Mouse (Mus musculus) lung, adult 2 months (tissue): ENCODE data around the gene Arl3. TPM values are rescaled to one million over a fixed set of nuclear protein-coding genes. Genes with fewer than 3 reads are reported as not detected.

ENCODE experiments used
- DNase-seq: peaks from one replicate; pipeline ENCODE4 v3.0.0; 2022
- H3K4me1 ChIP-seq: fragments of 200-500 bp; 2 replicates; pipeline ENCODE4 v1.6.1; 2011; ENCODE audit warnings: low read length; ENCODE audit not compliant: control insufficient read depth, insufficient read depth
- H3K4me3 ChIP-seq: fragments of 200-500 bp; replicated peaks from 2 replicates; pipeline ENCODE3; 2011; ENCODE audit warnings: low read depth, mild to moderate bottlenecking, control low read depth, low read length; ENCODE audit errors: extremely low read depth
- CTCF ChIP-seq: fragments of 200-500 bp; IDR thresholded peaks from 2 replicates; pipeline ENCODE4 v1.5.1; 2011; ENCODE audit warnings: mild to moderate bottlenecking, low read length, control low read depth; ENCODE audit not compliant: insufficient read depth
- POLR2A ChIP-seq: fragments of 200-500 bp; IDR thresholded peaks from 2 replicates; pipeline ENCODE4 v1.6.1; 2011; ENCODE audit warnings: low read depth, mild to moderate bottlenecking, control low read depth, low read length, borderline replicate concordance; ENCODE audit errors: extremely low read depth
- WGBS: fragments of 180-500 bp; shearing (Covaris S2); methylation state at CpG from one replicate; pipeline ENCODE4 v1.1.7; 2018; 5-methylcytosine and 5-hydroxymethylcytosine counted together
- polyA plus RNA-seq: library from polyadenylated mRNA; depleted of rRNA; stranded (reverse); fragments of >200 nt; gene quantifications from 2 replicates; pipeline ENCODE4 v1.2.3, GENCODE M21; 2012

Gene Arl3
- polyA plus RNA-seq, 1 experiment: 27.1 TPM

DNA sequence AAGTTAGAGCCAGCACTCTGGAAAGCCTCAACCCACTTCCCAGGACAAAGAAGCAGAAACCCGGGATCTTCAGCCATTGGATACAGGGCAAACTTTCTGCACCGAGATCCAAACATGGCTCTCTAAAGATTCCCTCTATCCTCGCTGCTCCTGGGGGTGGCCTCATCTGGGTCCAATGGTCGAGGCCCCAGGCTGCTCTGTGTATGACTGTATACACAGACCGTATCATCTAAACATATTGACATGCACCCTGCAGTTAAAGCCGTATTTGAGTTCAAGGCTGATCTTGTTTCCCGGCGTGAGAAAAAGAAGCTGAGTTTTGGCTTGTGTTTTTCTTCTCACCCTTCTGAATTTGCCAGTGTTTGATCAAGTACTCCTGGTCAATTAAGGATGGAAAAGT is 30.2 kb downstream of the Arl3 start:
- TF ChIP-seq POLR2A (no peak), CTCF (no peak)
- WGBS: 78% methylated on average over 8 of the region's 8 CpGs
- Histone ChIP-seq H3K4me3 (no peak overlapping the region), H3K4me1 (peaks cover 3% of the 10 kb centered on the region; the same call in 1 of the 2 replicates)
- DNase-seq: no peak

DNA sequence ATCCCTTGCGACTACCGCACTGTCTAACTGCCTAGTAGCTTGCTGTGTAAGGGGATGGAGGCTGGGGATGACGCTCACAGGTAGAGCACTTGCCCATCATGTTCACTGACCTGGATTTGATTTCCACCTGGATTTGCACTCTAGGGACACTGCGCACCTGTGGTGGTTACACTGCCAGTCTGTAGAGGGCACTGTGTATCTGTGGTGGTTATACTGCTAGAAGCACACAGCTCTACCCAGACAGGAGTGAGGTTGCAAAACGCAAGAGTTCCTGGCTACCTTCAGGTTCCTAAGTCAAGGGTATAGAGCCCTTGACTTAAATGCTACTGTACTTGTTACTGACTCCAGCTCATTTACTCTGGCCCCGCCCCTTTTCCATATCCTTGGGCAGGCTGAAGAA is 34.8 kb downstream of the Arl3 start:
- Histone ChIP-seq H3K4me1 (no peaks in the 10 kb centered on the region), H3K4me3 (no peak overlapping the region)
- DNase-seq: no peak
- 86% methylated on average over 6 of the region's 6 CpGs for WGBS
- TF ChIP-seq POLR2A: no peak
- peak; percentile 60 for TF ChIP-seq CTCF

DNA sequence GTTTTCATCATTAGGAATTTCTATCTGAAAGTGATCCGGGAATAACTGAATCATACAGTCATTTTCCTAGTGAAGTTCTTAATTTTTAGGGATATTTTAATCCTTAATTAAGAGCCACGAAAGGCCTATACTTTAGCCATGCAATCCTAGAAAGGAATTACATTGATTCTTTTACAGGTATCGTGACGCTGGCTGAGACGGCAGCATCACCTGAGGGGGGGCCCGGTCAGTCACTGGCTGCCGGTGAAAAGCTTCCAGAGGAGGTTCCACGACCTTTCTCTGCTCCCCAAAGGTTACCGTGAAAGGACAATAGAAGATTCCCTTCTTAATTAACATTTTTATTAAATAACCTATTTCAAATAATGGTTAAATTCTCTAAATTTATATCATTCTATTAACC is 35.6 kb downstream of the Arl3 start:
- TF ChIP-seq POLR2A: no peak
- TF ChIP-seq CTCF: no peak
- WGBS: 93% methylated on average over 9 of the region's 9 CpGs
- no peak for DNase-seq
- Histone ChIP-seq H3K4me1 (no peaks in the 10 kb centered on the region), H3K4me3 (no peak overlapping the region)

DNA sequence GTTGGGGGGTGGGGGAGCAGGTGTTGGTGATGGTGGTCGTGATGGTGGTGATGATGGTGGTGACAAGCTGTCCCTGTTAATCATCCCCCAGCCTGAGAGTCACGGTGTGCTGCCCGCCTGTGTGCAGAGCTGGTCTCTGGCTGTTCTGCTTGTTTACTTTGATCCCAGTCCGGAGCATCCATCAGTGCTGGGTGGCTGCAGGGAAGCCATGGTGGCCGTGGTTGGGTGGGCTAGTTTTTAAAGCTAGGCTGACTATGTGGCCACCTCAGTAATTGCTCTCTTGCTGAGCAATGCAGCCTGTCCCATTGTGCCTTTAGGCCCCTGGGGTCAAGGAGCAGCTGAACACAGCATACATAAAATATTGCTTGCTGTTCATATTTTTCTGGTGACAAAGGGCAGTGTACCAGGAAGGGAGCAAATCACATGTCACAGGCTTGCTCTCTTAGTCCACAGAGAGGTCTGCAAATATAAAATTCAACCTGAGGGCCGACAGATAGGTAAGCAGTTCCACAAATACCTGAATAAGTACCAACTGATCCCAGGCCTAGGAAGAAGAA is 38.4 kb downstream of the Arl3 start:
- WGBS: 75% methylated on average over 6 of the region's 6 CpGs
- DNase-seq: no peak
- Histone ChIP-seq H3K4me3 (no peak overlapping the region), H3K4me1 (peaks cover 14% of the 10 kb centered on the region)
- TF ChIP-seq POLR2A (no peak), CTCF (no peak)

DNA sequence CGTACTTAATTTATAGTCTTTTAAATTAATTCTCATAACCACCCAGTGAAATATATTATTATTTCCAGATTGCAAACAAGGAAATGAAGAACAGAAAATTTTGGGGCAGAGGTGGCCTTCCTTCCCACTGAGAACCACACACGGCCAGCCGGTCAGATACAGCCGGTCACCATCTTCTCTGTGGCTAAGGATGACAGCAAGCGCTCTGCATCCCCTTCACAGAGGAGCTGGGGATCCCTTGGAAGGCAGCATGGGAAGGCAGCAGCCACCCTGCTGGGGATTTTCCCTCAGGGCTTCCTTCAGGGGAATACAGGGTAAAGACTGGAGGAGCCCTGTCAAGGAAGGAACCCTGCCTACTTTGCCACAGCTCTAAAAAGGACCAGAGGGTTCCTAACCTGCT is 39.5 kb downstream of the Arl3 start:
- TF ChIP-seq CTCF: no peak
- no peak for TF ChIP-seq POLR2A
- whole genome bisulfite sequencing: 82% methylated on average over 5 of the region's 5 CpGs
- Histone ChIP-seq H3K4me3 (no peak overlapping the region), H3K4me1 (peaks cover 24% of the 10 kb centered on the region)
- no peak for DNase-seq

DNA sequence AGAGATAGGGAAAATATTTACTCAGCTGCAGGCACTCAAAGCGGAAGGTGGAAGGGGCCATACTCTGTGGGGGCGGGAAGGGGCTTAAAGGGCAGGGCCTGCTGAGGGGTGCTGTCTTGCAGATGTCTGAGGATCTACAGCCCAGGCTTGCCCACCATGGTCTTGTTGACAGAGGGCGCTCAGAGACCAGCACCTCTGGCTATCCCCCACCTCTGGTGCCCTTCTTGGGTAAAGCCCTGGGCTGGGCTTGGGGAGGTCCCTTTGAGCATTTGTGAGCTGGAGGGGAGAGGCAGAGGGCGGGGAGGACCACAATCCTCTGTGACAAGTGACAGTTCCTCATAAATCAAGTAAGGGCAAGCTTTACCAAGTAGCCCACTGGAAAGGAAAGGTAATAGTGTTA is 39.9 kb downstream of the Arl3 start:
- no peak for DNase-seq
- WGBS: 73% methylated on average over 4 of the region's 4 CpGs
- no peak for TF ChIP-seq POLR2A
- TF ChIP-seq CTCF: no peak
- Histone ChIP-seq H3K4me1 (peaks cover 25% of the 10 kb centered on the region), H3K4me3 (no peak overlapping the region)

DNA sequence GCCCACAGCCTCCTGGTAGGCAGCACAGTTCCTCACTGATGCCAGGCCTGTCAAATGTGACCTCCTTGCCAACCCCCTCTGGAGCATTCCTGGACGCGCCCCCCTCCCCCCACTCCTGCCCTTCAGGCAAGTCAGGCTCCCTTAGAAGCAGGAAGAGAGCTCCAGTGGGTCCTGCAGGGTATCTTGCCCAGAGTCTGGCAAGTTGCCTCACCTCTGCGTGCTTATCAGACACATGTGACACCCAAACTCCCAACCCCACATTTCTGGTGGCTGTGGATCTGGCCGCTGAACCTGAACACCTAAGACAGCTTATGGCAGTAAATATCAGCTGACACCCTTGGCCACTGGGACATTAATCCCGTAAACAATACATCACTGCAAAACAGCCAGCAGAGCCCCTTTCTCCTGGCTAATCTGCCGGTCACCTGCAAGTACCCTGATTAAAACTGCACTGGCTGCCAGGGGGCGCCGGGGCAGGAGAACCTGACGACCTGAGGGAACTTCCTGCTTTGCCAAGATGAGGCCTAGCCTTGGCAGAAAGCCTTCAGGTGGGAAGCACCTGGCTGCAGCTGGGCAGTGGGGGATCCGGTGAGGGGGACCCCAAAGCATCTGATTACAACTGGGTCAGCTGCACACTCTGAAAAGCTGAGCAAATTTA is 40.8 kb downstream of the Arl3 start:
- H3K4me3 ChIP-seq: no peak overlapping the region
- 28% methylated on average over 10 of the region's 10 CpGs for WGBS
- peaks cover 27% of the 10 kb centered on the region for H3K4me1 ChIP-seq
- TF ChIP-seq CTCF: no peak
- TF ChIP-seq POLR2A: no peak
- peak; percentile 40 for DNase-seq

DNA sequence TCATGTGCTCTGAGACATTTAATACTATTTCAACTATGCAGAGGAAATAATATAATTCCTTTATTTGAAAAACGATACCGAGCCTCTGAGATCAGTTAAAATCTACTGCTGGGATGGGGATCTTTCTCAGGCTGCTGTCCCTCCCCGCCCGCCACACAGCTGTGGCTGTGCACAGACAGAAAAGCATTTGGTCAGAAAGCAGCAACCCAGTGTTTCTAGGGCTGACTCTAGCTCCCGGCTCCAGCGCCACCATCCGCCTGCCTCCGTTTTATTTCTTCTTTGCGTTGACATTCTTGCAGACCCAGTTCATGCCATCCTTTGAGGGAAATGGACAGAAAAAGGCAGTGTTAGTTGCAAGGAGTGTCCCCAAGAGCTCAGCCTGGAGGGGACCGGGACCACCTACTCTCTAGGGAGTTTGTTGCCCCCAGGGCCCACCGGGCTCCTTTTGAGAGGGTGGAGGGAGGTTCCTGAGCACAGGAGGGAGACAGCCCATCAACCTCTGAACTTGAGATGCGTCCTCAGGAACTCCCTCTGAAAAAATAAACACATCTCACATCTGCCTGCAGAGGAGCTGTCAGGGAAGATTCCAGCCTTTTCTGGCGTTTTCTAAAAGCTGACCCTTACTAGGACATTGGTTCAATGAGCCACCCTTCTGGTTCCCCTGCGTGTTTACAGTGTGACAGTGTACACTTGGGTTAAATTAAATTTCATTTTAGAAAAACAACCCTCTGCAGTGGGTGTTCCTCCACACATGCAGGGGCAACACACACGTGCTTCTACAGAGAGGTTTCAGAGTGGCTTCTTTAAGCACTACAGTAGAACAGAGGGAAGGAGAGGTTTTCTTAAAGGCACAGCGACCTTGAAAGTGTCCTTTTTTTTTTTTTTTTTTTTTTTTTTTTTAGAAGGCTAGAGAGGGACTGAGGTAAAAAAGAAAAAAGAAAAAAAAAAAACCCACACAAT is 41.6 kb downstream of the Arl3 start:
- H3K4me3 ChIP-seq: no peak overlapping the region
- peak; percentile 43 for DNase-seq
- TF ChIP-seq CTCF: no peak
- TF ChIP-seq POLR2A: no peak
- WGBS: 38% methylated on average over 16 of the region's 16 CpGs
- peaks cover 27% of the 10 kb centered on the region for H3K4me1 ChIP-seq

DNA sequence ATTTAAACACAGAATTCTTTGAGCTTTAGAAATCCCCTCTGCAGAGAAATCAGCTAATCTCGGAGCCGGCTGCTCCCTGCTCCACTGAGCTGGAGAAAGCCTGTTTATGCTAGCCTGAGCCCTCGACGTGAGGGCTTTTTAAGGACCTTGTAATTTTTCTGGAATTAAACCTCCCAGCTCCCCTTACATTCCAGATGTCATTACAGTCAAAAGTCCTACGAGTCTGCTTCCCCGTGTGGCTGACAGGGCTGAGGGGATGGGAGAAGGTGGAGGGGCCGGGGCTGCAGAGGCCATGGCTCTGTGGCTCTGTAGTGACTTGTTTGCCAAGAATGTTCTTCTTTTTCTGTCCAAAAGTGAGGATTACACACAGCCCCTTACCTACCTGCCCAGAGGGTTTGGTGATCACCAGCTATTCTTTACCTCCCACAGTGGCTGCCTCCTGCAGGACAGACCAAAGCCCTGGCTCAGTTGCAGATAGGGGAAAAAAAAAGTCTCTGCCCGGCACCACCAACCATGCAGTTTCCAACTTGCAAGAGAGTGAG is 42.5 kb downstream of the Arl3 start:
- TF ChIP-seq CTCF: no peak
- TF ChIP-seq POLR2A: no peak
- no peak for DNase-seq
- peaks cover 27% of the 10 kb centered on the region for H3K4me1 ChIP-seq
- 34% methylated on average over 8 of the region's 8 CpGs for WGBS
- no peak overlapping the region for H3K4me3 ChIP-seq
